Mouse (Mus musculus): ENCODE results near the gene Ehd4. TPM values are rescaled to one million over a fixed set of nuclear protein-coding genes. Genes with fewer than 3 reads are reported as not detected.
A peak's percentile ranks its signal among the peaks of the same experiment; 100 is the strongest.

Gene Ehd4
- polyA plus RNA-seq, 1 experiment from 2014 or later, result 17.5 TPM

DNA sequence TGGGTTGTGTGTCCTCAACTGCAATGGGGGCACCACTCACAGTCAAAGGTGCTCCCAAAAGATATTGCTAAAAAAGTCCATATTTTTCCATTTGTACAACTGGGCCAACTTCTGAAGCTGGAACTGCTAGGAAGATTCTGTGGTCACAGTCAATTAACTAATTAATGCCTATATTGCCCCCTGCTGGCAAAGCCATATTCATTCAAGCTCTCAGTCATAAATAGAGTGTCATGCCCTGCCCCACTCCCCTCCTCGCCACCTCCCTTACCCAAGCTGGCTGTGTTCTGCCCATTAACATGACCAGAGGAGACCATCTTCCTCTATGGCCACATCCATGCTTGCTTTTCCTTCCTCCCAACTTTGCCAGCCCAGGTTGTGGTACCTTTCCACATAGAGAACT is 16.3 kb upstream of the Ehd4 start:
- no peaks in the 10 kb centered on the region for H3K9me3 ChIP-seq (replicated peaks; ENCODE audit: control insufficient read depth, low read length)
- no peak overlapping the region for H3K27ac ChIP-seq (ENCODE audit: low read length)
- H3K36me3 ChIP-seq (ENCODE audit: control insufficient read depth, insufficient read depth), result no peaks in the 10 kb centered on the region
- 21% methylated on average over 1 of the region's 1 CpGs for WGBS (ENCODE audit: insufficient replicate concordance)
- no peaks in the 10 kb centered on the region for H3K27me3 ChIP-seq (ENCODE audit: control insufficient read depth, insufficient read depth, low read depth, low read length)
- H3K9ac ChIP-seq (ENCODE audit: low read depth, low read length), result no peak overlapping the region
- no peak for ATAC-seq (ENCODE audit: low read depth)
- H3K4me1 ChIP-seq (ENCODE audit: control insufficient read depth, low read depth, low read length), result no peaks in the 10 kb centered on the region; the same call in 1 of the 2 replicates
- no peak overlapping the region for H3K4me2 ChIP-seq (ENCODE audit: low read depth, low read length)
- H3K4me3 ChIP-seq (ENCODE audit: low read depth, low read length), result no peak overlapping the region

DNA sequence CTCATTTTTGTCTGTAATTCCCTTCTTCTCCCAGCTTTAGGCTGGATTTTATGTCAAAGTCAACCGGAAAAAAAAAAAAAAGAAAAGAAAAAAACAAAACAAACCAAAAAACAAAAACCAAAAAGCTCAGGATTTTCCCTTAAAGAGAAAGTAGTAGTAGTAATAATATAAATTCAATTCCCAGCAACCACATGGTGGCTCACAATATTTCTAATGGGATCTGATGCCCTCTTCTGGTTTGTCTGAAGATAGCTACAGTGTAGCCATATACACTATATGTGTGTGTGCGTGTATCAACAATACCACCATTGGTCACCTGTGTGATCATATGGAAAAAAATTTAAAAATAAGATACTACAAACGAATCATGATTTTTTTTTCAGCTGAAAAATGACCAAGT is 15.0 kb upstream of the Ehd4 start:
- no peak overlapping the region for H3K27ac ChIP-seq (ENCODE audit: low read length)
- no peaks in the 10 kb centered on the region for H3K9me3 ChIP-seq (replicated peaks; ENCODE audit: control insufficient read depth, low read length)
- no peak overlapping the region for H3K9ac ChIP-seq (ENCODE audit: low read depth, low read length)
- H3K4me1 ChIP-seq (ENCODE audit: control insufficient read depth, low read depth, low read length), result no peaks in the 10 kb centered on the region; the same call in 1 of the 2 replicates
- H3K4me2 ChIP-seq (ENCODE audit: low read depth, low read length), result no peak overlapping the region
- H3K36me3 ChIP-seq (ENCODE audit: control insufficient read depth, insufficient read depth), result no peaks in the 10 kb centered on the region
- H3K27me3 ChIP-seq (ENCODE audit: control insufficient read depth, insufficient read depth, low read depth, low read length), result no peaks in the 10 kb centered on the region
- ATAC-seq (ENCODE audit: low read depth), result no peak
- H3K4me3 ChIP-seq (ENCODE audit: low read depth, low read length), result no peak overlapping the region
- 60% methylated on average over 3 of the region's 3 CpGs for WGBS (ENCODE audit: insufficient replicate concordance)

DNA sequence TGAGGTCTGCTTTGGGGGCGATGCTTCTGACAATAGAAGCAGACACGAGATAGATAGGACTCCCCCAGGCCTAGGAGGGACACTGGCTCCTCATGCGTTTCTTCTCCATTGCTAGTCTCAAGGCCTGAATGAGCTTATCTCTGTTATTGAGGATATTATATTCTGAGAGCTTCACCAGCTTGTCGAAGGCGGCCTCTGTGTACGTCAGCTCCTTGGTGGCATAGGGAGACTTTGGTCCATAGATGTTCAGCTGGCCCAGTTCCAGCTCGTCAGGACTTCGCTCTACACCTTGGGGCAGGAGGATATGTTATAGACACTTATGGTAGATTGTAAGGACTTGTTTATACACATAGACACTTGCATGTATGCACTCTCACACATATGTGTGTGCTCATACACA is 13.4 kb upstream of the Ehd4 start:
- ATAC-seq (ENCODE audit: low read depth), result no peak
- H3K27ac ChIP-seq (ENCODE audit: low read length), result no peak overlapping the region
- H3K27me3 ChIP-seq (ENCODE audit: control insufficient read depth, insufficient read depth, low read depth, low read length), result no peaks in the 10 kb centered on the region
- no peaks in the 10 kb centered on the region for H3K9me3 ChIP-seq (replicated peaks; ENCODE audit: control insufficient read depth, low read length)
- WGBS (ENCODE audit: insufficient replicate concordance), result 68% methylated on average over 8 of the region's 8 CpGs
- H3K36me3 ChIP-seq (ENCODE audit: control insufficient read depth, insufficient read depth), result no peaks in the 10 kb centered on the region
- no peak overlapping the region for H3K4me3 ChIP-seq (ENCODE audit: low read depth, low read length)
- H3K4me2 ChIP-seq (ENCODE audit: low read depth, low read length), result no peak overlapping the region
- no peak overlapping the region for H3K9ac ChIP-seq (ENCODE audit: low read depth, low read length)
- no peaks in the 10 kb centered on the region; the same call in 1 of the 2 replicates for H3K4me1 ChIP-seq (ENCODE audit: control insufficient read depth, low read depth, low read length)

DNA sequence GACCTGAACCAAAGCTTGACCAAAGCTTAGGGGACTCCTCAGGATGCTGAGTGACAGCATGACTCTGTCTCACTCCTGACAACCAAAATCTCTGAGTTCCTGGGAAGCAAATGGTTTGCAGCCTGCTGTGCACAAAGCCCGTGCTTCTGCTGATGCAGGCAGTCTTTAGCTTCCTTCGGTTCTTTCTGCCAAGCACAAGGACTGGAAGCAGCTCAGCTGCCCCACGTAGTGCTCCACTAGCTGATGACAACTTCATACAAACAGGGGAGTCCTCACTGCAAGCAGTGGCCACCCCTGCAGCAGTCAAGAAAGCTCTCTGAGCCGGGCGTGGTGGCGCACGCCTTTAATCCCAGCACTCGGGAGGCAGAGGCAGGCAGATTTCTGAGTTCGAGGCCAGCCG is 11.1 kb upstream of the Ehd4 start:
- Histone ChIP-seq H3K9ac (ENCODE audit: low read depth, low read length) (no peak overlapping the region), H3K27me3 (ENCODE audit: control insufficient read depth, insufficient read depth, low read depth, low read length) (no peaks in the 10 kb centered on the region), H3K27ac (ENCODE audit: low read length) (no peak overlapping the region), H3K36me3 (ENCODE audit: control insufficient read depth, insufficient read depth) (no peaks in the 10 kb centered on the region), H3K4me2 (ENCODE audit: low read depth, low read length) (no peak overlapping the region), H3K9me3 (replicated peaks; ENCODE audit: control insufficient read depth, low read length) (no peaks in the 10 kb centered on the region), H3K4me1 (ENCODE audit: control insufficient read depth, low read depth, low read length) (no peaks in the 10 kb centered on the region), H3K4me3 (ENCODE audit: low read depth, low read length) (no peak overlapping the region)
- WGBS (ENCODE audit: insufficient replicate concordance), result 72% methylated on average over 10 of the region's 10 CpGs
- no peak for ATAC-seq (ENCODE audit: low read depth)

DNA sequence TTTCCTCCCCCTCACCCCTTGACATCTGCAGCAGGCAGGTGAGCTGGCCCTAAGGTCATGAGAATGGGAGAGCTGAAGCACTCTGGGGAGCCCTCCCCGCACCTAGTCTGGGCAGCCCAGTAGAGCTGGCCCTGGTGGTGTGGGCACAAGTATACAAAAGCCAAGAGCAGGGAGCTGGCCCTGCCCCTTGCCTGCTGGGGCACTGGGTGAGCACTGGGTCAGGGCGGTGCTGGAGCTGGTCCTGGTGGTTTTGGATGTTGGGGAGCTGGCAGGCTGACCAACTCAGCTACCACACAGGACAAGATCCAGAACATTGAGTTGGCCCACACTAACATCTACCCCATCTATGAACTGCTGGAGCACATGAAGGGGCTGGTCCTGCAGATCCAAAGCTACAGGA is 5.0 kb upstream of the Ehd4 start:
- no peak overlapping the region for H3K4me3 ChIP-seq (ENCODE audit: low read depth, low read length)
- H3K27ac ChIP-seq (ENCODE audit: low read length), result no peak overlapping the region
- no peaks in the 10 kb centered on the region for H3K9me3 ChIP-seq (replicated peaks; ENCODE audit: control insufficient read depth, low read length)
- H3K4me2 ChIP-seq (ENCODE audit: low read depth, low read length), result no peak overlapping the region
- ATAC-seq (ENCODE audit: low read depth), result no peak
- no peaks in the 10 kb centered on the region for H3K36me3 ChIP-seq (ENCODE audit: control insufficient read depth, insufficient read depth)
- H3K4me1 ChIP-seq (ENCODE audit: control insufficient read depth, low read depth, low read length), result peaks cover 5% of the 10 kb centered on the region
- H3K27me3 ChIP-seq (ENCODE audit: control insufficient read depth, insufficient read depth, low read depth, low read length), result no peaks in the 10 kb centered on the region
- 69% methylated on average over 2 of the region's 2 CpGs for WGBS (ENCODE audit: insufficient replicate concordance)
- H3K9ac ChIP-seq (ENCODE audit: low read depth, low read length), result no peak overlapping the region

DNA sequence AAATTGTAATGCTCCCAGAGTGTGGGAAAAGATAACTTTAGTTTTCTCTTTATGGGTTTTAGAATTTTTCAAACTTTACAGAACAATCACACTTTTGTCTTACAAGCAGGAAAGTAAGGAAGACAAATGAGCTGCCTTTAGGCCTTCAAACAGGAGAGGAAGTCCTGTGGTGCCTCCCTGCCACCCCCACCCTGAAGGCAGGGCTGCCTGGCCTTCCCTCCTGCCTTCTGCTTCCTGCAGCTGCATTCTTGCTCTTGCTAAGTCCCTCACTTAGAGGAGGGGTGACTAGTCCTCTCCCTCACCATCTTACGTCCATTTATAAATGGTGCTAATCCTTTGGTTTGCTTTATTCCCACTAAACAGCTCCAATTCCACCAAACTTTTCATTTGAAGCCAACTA is 4.4 kb upstream of the Ehd4 start:
- ATAC-seq (ENCODE audit: low read depth), result no peak
- H3K4me3 ChIP-seq (ENCODE audit: low read depth, low read length), result no peak overlapping the region
- H3K9me3 ChIP-seq (replicated peaks; ENCODE audit: control insufficient read depth, low read length), result no peaks in the 10 kb centered on the region
- WGBS (ENCODE audit: insufficient replicate concordance), result 52% methylated on average over 1 of the region's 1 CpGs
- H3K4me1 ChIP-seq (ENCODE audit: control insufficient read depth, low read depth, low read length), result peaks cover 6% of the 10 kb centered on the region
- no peak overlapping the region for H3K4me2 ChIP-seq (ENCODE audit: low read depth, low read length)
- no peaks in the 10 kb centered on the region for H3K36me3 ChIP-seq (ENCODE audit: control insufficient read depth, insufficient read depth)
- no peak overlapping the region for H3K27ac ChIP-seq (ENCODE audit: low read length)
- H3K27me3 ChIP-seq (ENCODE audit: control insufficient read depth, insufficient read depth, low read depth, low read length), result no peaks in the 10 kb centered on the region
- no peak overlapping the region for H3K9ac ChIP-seq (ENCODE audit: low read depth, low read length)

DNA sequence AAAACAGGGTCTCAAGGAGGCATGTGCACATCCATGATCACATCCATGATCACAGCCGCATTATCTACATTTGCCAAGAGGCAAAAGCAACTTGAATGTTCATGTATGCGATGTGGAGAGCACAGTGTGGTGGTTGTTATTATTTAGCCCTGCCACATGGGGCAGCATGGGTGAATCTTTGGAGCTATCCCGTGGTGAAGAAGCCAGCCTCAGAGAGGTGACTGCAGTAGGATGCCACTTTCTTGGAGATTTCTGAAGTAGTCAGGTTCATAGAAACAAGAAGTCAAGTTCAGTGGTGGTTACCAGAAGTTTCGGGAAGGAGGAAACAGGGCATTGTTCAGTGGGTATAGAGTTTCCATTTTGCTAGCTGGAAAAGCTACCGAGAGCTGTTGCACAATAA is 3.6 kb upstream of the Ehd4 start:
- H3K4me2 ChIP-seq (ENCODE audit: low read depth, low read length), result no peak overlapping the region
- no peak for ATAC-seq (ENCODE audit: low read depth)
- WGBS (ENCODE audit: insufficient replicate concordance), result 21% methylated on average over 5 of the region's 5 CpGs
- no peak overlapping the region for H3K9ac ChIP-seq (ENCODE audit: low read depth, low read length)
- no peaks in the 10 kb centered on the region for H3K9me3 ChIP-seq (replicated peaks; ENCODE audit: control insufficient read depth, low read length)
- no peak overlapping the region for H3K27ac ChIP-seq (ENCODE audit: low read length)
- H3K27me3 ChIP-seq (ENCODE audit: control insufficient read depth, insufficient read depth, low read depth, low read length), result no peaks in the 10 kb centered on the region
- H3K4me1 ChIP-seq (ENCODE audit: control insufficient read depth, low read depth, low read length), result peaks cover 11% of the 10 kb centered on the region
- H3K4me3 ChIP-seq (ENCODE audit: low read depth, low read length), result no peak overlapping the region
- no peaks in the 10 kb centered on the region for H3K36me3 ChIP-seq (ENCODE audit: control insufficient read depth, insufficient read depth)

DNA sequence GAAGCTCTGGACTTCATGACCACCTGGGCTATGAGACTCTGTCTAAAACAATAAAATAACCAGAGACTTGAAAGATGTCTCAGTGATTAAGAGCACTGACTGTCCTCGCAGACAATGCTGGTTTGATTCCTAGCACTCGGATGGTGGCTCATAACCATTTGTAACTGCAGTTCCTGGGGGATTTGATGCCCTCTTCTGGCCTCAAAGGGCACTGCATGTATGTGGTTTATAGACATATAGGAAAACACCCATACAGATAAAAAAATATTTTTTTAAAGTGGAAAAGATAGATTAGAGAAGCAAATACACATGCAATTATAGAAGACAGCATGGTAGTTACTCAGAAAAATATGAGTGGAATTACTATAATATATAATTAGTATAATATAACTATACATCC is 3.2 kb upstream of the Ehd4 start:
- Histone ChIP-seq H3K36me3 (ENCODE audit: control insufficient read depth, insufficient read depth) (no peaks in the 10 kb centered on the region), H3K27ac (ENCODE audit: low read length) (no peak overlapping the region), H3K4me1 (ENCODE audit: control insufficient read depth, low read depth, low read length) (peaks cover 13% of the 10 kb centered on the region), H3K4me3 (ENCODE audit: low read depth, low read length) (no peak overlapping the region), H3K4me2 (ENCODE audit: low read depth, low read length) (no peak overlapping the region), H3K9me3 (replicated peaks; ENCODE audit: control insufficient read depth, low read length) (no peaks in the 10 kb centered on the region), H3K9ac (ENCODE audit: low read depth, low read length) (no peak overlapping the region), H3K27me3 (ENCODE audit: control insufficient read depth, insufficient read depth, low read depth, low read length) (no peaks in the 10 kb centered on the region)
- ATAC-seq (ENCODE audit: low read depth), result no peak
- WGBS (ENCODE audit: insufficient replicate concordance), result 69% methylated on average over 2 of the region's 2 CpGs

DNA sequence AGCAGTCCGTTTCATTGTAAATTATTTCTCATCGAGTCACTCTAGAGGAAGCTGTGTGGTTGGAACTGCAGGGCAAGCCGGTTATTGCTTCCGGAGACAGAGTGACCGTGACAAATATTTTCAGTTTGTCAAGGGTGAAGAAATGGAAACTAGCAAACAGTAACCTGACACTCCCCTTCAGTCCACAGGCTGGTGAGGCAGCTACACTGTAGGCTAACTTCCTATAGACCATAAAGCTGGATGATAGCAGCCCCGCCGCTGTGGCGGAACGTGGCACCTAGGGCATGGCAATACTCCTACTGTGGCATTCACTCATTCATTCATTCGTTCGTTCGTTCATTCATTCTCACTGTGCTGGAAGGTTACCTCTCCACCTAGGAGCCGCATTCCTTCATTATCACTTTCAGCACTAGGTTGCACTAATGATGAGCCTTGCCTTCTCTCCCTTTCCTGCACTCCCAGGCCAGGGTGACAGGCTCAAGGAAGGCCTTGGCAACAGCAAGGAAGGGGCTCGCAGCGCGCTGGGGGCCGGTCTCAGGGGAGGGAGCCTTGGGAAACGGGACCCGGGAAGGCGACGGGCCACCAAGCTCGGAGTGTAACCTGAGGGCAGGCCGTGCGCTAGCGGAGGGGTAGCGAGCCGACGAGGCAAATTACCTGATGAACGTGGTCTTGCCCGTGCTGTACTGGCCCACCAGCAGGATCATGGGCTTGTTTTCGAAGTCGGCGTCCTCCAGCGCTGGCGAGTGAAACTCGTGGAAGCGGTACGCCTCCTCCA is 633 bp downstream of the Ehd4 start:
- under 1% methylated on average over 38 of the region's 38 CpGs for WGBS (ENCODE audit: insufficient replicate concordance)
- no peak; the same call in 1 of the 2 replicates for ATAC-seq (ENCODE audit: low read depth)
- H3K36me3 ChIP-seq (ENCODE audit: control insufficient read depth, insufficient read depth), result no peaks in the 10 kb centered on the region
- H3K27me3 ChIP-seq (ENCODE audit: control insufficient read depth, insufficient read depth, low read depth, low read length), result no peaks in the 10 kb centered on the region
- H3K4me1 ChIP-seq (ENCODE audit: control insufficient read depth, low read depth, low read length), result peaks cover 13% of the 10 kb centered on the region
- no peaks in the 10 kb centered on the region for H3K9me3 ChIP-seq (replicated peaks; ENCODE audit: control insufficient read depth, low read length)
- H3K4me3 ChIP-seq (ENCODE audit: low read depth, low read length), result peak overlapping the region; percentile 74
- peak overlapping the region; percentile 82 for H3K9ac ChIP-seq (ENCODE audit: low read depth, low read length)
- H3K4me2 ChIP-seq (ENCODE audit: low read depth, low read length), result peak overlapping the region; percentile 99
- peak overlapping the region; percentile 81 for H3K27ac ChIP-seq (ENCODE audit: low read length)
